Mouse (Mus musculus): ENCODE results near the gene Ctc1.

Gene Ctc1

DNA sequence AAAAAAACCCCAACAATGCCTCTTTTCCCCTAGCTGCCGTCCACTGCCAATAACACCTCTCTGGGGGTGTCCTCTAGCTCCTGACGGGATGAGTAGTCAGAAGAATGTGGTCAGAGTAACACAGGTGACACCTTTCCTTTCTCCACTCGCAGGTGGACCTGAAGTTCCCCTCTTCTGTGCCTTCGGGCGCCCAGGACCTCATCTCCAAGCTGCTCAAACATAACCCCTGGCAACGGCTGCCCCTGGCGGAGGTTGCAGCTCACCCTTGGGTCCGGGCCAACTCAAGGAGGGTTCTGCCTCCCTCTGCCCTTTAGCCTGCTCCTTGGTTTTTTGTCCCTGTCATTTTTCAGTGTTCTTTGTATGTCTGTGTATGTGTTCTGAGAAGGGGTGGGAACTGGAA lies 35.0 kb downstream of the Ctc1 start:
- no peak for DNase-seq

DNA sequence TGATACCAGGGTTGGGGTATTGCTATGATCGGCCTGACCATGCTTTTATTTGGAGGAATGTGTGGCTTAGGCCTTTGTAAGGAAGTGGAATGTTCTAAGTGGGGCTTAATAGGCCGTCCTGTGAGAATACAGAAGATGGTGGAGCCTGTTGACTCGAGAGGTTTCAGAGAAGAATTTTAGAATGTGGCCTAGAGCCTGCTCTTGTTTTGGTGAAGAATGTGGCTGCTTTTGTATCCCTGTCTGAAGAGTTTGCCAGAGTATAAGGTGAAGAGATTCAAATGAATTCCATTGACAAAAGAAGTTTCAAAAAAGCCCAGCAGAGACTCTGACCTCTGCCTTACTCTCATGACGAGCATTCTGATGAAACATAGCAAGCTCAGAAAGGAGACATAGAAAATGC lies 36.1 kb downstream of the Ctc1 start:
- no peak for DNase-seq

- no peak for DNase-seq
Observed at GRCm38 (mm10) chr11:69052824-69053421, 37.2 kb downstream of the Ctc1 start.

DNA sequence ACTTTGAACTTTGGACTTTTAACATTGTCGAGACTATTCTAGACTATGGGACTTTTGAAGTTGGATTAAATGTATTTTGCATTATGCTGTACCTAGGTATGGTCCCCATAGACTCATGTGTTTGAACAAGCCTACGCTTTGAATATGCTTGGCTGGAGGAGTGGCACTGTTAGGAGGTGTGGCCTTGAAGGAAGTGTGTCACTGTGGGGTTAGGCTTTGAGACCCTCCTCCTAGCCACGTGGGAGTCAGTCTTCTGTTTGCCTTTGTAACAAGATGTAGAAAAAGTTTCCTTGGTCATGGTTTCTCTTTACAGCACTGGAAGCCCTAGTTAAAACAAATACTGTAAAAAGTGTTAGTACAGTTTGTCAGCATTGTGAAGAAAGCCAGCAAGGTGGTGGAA lies 38.1 kb downstream of the Ctc1 start:
- DNase-seq: no peak

GRCm38 (mm10) chr11:69058265-69058664 lies 42.6 kb downstream of the Ctc1 start:
- DNase-seq: no peak

DNA sequence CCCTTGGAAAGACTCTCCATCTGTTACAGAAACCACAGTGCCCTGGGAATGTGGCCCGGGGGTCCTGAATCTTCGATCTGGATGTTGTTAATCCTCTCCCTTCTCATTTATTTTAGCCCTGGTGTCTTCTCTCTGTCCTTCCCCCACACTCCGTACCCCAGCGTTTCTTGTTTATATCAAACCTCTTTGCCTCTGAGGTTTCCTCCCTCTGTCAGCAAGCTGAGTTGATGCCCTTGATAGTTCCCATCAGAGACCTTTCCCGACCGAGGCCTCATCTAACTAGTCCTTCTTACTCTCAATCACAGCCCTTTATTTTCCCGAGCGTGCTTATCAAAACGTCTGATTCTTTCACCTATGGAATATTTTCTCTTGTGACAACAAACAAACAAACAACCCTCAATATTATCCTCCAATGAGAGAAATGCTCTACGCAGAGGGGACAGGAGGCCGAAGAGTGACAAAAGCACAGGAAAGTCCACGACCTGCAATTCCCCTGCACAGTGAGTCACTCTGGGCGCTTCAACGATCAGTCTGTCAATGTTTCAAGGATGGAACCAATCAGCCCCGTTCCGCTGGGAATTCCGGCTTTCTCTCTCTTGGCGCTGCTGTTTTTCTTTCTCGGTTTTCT lies 43.1 kb downstream of the Ctc1 start:
- DNase-seq: no peak

- DNase-seq: peak; percentile 98
Observed at GRCm38 (mm10) chr11:69059357-69059974, 43.8 kb downstream of the Ctc1 start, which contains the start of gene Borcs6. TSS of gene Borcs6 (plus strand) at chr11:69059717.

- no peak for DNase-seq
Observed at GRCm38 (mm10) chr11:69059975-69060411, 44.3 kb downstream of the Ctc1 start.

DNA sequence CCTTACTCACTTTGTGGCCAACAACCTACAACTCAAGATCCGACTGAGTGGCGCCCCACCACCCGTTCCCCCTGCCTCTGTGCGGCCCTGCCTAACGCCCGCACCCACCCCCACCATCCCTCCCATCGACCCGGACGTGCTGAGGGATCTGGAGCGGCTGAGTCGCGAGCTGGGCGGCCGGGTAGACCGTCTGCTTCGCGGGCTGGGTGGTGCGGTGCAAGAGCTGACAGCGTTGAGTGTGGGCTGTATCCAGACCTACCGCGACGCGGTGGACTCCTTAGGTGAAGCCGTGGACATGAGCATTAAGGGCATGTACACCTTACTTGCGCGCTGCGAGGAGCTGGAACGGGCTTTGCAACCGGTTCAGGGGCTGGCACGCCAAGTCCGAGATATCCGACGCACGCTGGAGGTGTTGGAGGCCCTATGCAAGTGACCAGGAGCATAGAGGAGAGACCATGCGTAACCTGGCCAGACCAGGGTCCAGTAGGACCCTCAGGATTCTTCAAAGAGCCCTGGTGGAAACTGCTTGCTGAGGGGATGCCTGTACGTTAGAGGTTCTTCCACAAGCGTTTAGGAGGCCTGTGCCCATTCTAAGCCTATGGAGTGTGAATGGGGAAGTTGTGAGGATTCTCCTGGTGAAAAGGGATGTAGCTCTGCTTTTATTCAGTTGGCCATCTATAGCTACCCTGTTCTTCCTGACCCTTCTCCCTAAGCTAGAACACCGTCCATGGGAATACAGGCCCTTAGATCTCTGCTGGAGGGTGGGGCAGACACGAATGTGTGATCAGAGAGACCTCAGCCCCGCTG lies 44.9 kb downstream of the Ctc1 start:
- no peak for DNase-seq

GRCm38 (mm10) chr11:69061255-69061912 lies 45.7 kb downstream of the Ctc1 start:
- DNase-seq: no peak

DNA sequence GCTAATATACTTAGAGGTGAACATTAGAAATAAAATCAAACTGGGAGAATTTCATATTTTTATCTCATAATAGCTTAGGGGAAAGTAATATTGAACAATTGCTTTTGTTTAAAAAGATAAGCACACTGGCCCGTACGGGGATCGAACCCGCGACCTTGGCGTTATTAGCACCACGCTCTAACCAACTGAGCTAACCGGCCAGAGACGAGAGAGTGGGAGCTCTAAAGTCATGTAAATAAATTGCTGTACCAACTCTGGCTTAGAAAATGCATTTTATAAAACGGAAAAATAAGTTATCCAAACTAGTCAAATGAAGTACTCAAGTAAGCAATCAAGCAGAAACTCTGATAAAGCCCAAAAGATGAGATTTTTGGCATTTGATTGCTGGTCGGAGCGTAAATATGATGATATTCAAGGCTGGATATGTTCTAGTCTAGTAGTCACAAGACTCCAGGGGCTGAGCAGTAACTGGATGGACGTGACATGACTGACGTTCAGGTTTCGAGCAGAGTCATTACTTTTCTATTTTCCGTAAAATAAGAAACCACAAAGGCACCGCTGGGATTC lies 46.6 kb downstream of the Ctc1 start:
- peak; percentile 90 for DNase-seq

DNA sequence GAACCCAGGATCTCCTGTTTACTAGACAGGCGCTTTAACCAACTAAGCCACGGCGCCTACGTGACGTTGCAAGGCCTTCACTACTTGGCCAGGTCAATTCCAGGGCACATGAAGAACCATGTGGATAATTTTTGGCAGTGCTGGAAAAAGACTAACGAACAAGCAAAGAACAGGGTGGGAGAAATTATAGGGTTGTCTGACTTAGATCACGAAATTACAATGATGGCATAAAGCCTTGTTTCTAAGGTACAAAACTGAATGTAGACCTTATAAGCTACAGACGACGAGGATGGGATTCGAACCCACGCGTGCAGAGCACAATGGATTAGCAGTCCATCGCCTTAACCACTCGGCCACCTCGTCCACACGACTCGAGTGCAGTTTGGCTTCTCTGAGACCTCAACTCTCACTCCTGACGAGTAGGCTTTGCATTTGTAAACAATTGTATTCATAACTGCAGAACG lies 47.1 kb downstream of the Ctc1 start:
- DNase-seq: peak; percentile 98

DNA sequence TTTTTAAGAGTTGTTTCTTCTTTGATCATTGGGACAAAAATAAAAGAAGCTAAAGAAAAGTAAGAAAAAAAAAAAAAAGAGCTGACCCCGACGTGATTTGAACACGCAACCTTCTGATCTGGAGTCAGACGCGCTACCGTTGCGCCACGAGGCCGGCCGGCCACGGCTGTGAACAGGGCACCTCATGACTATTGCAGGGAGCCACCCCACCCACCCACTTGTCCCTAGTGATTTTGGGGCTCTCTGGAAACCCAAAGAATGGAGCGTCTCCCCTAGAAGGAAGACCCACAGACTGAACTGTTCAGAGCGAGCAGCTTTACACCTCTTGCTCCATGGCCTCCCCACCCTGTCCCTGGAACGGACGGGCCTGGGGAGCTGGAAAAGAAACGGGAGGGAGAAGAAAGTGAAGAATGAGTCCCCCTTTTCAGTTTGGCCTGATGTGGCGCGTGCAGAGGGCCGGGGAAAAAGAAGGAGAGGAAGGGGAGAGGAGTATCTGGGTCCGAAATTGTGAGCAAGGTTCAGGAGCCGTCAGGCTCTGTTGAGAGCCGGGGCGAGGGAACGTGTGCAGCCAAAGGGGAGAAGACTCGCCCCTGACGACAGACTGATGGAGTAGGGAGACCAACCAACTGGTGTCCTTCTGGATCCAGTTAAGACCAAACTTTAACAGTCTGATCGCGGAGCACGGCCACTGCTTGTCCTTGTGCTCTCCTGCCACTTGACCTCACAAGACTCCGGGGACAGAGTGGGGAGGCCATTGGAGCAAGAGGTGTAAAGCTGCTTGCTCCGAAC lies 47.9 kb downstream of the Ctc1 start:
- DNase-seq: peak; percentile 70

GRCm38 (mm10) chr11:69064259-69065133 lies 48.8 kb downstream of the Ctc1 start:
- no peak for DNase-seq

DNA sequence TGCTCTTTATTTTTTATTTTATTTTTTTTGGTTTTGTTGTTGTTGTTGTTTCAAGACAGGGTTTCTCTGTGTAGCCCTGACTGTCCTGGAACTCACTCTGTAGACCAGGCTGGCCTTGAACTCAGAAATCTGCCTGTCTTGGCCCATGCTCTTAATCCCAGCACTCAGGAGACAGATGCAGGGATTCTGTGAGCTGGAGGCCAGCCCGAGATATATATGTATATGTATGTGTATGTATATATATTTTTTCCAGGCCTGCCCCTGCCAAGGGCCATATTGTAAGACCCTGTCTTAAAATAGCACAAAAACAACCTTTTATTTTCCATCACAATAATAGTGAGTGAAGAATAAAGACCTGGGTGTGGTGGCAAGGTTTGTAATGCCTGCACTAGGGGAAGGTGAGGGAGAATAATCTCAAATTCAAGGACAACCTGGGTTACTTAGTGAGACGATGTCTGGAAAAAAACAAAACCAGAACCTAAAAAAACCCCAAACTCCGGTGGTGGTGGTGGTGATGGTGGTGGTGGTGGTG lies 49.7 kb downstream of the Ctc1 start:
- DNase-seq: no peak

- no peak for DNase-seq
Observed at GRCm38 (mm10) chr11:69066163-69066861, 50.6 kb downstream of the Ctc1 start.

DNA sequence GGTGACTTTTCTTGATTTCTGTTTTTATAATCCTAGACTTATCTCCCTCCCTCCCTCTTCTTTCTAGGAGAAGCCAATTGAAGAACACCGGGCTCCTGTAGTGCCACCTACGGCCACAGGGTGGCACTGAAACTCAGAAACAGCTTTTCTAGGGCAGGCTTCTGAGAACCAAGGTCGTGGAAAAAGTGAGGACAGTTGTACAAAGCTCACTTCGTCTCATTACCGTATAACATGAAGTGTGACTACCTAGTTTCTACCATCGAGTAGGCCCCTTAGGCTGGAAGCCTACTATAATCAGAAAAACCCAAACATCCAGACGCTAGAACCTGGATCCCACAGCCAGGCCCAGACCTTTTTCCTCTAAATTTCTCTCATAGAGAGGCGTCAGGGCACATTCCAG lies 51.2 kb downstream of the Ctc1 start:
- peak; percentile 95 for DNase-seq

DNA sequence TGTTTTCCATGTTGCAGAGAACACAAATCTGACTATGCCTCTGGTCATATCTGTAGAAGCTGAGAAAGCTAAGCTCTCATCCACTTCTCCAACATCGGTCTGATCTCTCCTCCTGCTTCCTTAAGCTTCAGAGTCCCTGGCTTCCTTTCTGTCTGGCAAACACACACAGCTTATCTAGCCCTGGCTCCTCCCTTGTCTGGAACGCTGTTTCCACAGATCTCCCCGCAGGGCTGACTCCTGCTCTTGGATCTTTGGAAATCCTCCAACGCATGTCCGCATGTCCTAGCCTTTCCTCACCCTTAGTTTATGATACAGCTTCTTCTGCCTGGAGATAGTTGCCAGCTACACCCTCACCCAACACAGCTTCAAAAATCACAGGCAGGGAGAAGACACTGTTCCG lies 51.9 kb downstream of the Ctc1 start:
- no peak for DNase-seq

DNA sequence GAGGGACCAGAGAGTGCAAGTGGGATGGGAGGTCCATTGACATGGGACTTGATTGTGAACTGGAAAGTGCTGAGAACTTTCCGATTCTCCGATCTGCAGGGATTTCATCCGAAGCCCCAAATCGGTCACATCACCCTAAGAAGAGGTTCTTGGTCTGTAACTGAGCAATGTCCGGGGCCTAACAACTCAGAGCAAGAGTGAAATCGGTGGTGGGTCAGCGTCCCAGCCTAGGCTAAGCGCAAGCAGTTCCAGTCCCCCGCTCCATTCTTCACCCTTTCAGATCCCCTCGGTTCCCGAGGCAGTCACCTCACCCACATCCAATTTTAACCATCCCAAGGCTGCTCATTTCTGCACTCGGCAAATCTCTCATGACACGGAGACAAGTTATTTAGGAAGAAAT lies 54.4 kb downstream of the Ctc1 start:
- no peak for DNase-seq

All from kidney, adult 9 months (tissue).